Mouse (Mus musculus): ENCODE results near the gene Gtf2f2.

Gtf2f2 gene

DNA sequence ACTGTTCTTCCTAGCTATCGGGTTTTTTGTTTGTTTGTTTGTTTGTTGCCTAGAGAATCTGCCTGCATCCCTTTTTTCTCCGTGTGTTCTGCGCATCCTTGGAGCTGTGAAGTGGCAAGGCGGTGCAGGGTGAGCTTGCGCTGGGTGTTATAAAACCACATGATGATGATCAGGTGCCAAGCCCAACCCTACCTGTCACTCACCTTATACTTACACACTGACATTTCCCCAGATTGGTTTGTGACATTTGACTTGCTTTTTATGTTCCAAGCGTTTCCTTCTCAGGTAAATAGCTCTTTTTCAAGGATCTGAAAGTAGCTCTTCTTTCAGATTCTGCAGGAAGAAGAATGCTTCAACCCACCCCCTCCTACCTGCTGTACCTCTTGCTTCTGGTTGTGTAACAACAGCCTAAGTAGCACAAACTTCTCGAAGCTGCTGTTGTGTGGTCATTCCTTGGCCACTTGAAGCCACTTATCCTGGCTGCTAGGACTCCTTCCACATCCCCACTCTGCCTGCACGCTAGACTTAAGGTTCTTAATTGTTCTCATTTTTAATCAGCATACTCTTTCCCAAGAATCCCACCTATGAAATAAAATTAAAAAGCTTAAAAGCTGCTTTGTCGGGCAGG is 143.8 kb downstream of the Gtf2f2 start:
- no peak for ATAC-seq (ENCODE audit: low TSS enrichment)

DNA sequence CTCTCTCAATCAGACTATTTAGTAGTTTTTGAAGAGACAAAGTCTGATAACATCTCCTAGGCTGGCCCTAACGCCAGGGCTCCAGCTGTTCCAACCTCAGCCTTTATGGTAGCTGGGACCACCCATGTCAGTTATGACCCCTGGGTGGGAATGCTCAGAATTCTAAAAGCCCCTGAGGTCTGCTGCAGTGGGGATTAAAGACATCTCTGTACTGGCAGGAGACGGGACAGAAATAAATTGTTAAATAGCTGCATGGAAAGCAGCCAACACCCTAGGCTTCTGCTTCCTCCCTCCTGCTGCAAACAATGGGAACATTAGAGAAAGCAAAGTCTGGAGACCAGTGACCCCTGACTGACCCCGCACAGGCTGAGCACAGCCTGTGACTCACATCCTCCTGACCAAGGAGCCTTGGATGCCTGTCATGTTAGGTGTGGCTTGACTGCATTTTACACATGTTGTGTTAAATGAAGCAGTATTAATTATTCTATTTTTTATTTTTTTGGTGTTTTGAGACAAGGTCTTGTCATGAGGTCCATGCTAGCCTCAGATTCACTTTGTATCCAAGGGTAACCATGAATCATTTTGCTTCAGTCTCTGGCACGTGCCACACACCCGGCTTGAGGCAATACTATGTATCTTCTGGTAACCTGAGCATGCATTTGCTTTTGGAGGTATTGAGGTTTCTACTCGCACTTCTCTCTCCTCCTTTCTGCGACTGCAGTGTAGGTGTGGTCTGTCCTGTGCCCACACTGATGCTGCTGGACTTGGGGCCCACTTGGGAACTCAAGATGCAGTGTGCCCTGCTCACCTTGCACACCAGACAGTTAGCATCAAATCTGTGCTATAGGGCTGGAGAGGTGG is 146.9 kb downstream of the Gtf2f2 start:
- ATAC-seq (ENCODE audit: low TSS enrichment), result no peak; the same call in 1 of the 2 replicates

DNA sequence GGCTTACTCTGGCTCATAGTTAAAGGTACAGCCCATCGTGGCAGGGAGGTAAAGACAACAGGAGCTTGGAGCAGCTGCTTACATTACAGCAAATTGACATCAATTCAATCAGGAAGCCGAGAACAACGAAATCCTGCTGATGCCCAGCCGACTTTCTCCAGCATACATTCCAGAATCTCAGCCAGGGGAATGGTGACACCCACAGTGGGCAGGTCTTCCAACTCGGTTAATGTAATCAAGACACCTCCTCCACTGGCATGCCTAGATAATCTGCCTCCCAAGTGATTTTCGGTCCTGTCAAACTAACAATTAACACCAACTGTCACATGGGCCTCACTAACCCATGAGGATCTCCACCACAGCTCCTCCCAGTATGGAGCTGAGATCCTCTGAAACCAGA is 148.0 kb downstream of the Gtf2f2 start:
- no peak for ATAC-seq (ENCODE audit: low TSS enrichment)

DNA sequence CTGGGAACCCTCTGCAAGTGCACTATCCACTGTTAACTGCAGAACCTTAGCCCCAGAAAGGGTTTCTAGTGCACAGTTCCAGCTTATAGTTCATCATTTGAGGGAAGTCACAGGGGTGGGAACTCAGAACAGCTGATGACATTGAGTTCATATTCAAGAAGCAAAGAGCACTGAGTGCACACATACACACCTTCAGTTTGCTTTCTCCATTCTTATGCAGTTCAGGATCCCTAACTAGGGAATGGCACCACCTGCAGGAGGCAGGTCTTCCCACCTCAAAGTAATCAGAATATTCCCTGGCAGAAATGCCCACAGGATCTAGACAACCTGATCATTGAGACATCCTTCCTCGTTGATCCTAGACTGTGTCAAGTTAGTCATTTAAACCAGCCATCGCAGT is 151.0 kb downstream of the Gtf2f2 start:
- ATAC-seq (ENCODE audit: low TSS enrichment), result no peak

DNA sequence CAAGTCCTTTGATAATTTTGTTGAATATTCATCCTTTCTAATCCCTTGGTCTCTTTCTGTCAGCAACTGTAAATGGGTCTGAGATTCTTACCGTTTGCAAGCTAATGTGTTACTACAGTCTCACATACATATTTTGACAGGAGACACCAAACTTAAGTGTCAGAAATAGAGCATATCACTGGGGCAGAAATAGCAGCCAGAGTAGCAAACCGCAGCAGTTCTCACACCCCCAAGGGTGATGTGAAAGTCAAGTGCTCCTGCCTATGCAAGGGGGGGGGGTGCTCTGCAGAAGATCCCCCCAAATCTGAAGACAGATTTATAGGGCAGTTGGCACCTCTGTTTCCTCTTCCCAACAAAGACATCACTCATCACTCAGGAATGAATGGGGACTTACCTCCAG is 152.5 kb downstream of the Gtf2f2 start:
- no peak for ATAC-seq (ENCODE audit: low TSS enrichment)

DNA sequence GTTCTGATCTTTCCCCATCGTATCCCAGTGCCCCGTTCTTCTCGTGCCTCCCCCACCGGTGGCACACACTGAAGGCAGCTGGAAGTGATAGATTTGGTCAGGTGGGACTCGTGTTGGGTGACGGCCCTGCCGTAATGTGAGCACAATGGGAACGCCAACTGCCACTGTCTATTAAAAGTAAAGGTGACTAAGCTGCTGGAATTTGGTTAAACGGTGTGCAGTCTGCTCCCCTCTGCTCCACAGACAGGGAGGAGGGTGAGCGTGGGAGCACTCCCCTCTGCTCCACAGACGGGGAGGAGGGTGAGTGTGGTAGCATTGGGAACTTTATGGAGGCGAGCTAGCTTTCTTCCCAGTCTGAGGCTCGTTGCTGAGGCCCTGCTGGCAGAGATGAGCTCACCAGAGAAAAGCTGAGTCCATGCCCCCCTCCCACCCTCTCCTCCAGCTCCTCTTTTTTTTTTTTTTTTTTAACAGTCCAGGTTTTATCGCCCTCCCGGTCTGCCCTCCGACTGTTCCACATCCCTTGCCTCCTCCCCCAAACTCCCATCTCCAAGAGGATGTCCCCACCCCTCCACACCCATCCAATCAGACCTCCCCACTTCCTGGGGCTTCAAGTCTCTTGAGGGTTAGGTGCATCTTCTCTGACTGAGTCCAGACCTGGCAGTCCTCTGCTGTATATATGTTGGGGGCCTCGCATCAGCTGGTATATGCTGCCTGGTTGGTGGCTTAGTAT is 155.2 kb downstream of the Gtf2f2 start:
- peak; percentile 62 for ATAC-seq (ENCODE audit: low TSS enrichment)

DNA sequence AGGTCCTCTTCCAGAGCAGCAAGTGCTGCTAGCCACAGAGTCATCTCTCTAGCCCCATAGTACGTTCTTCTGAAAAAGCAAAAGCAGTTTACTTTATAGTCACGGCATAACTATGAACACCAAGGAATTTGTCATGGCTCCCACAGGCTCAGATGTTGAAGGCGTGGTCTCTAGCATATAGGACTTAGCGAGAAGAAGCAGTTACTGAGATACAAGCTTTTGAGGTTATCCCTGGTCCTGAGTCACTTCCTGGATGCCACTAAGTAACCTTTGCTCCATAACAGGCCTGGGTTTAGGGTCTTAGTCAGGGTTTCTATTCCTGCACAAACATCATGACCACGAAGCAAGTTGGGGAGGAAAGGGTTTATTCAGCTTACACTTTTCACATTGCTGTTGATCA is 158.6 kb downstream of the Gtf2f2 start:
- no peak for ATAC-seq (ENCODE audit: low TSS enrichment)

DNA sequence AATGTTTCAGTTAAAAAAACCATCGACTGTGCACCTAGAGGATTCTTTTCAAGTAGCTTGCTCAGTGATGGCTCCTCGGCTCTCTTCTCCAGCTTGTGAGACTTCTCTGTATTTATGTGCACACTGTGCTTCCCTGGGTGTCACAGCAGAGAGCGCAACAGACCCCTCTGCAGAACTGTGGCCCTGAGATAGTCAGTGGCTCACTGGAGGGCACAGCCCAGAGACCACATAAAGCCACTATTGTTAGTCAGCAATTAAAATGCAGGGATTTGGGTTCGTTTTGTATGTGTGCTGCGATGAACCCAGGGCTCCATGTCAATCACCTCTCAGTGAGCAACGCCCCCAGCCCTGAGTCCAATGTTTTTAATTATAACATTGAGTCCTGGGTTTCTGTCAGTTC is 159.8 kb downstream of the Gtf2f2 start:
- no peak for ATAC-seq (ENCODE audit: low TSS enrichment)

DNA sequence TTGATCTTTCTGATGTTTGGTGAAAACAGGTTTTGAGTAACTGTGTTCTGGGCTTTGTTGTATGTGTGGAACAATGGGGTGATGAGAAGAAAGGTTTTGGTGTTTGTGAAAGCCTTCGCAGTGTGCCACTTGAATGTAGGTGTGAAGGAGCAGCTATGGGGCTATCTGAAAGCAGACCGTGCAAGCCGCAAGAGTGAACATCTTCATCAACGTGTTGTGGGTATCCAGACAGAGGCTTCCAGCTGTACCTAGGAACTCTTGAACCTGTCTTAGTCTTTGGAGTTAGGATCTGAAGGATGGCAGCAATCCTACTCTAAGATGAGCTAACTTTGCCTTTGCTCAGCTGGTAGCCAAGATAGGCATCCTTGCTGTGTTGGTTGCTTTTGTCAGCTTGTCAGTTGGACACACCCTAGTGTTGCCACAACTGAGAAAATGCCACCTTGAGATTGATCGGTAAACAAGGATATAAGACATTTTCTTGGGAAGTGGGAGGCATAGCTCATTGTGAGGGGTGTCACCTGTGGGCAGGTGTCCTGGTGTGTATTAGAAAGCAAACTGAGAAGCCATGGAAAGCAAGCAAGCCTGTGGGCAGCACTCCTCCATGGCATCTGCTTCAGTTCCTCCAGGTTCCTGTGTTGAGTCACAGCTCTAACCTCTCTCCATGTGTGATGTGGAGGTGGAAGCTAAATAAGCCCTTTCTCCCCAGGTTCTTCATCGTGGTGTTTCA is 160.7 kb downstream of the Gtf2f2 start:
- peak; percentile 68 for ATAC-seq (ENCODE audit: low TSS enrichment)

DNA sequence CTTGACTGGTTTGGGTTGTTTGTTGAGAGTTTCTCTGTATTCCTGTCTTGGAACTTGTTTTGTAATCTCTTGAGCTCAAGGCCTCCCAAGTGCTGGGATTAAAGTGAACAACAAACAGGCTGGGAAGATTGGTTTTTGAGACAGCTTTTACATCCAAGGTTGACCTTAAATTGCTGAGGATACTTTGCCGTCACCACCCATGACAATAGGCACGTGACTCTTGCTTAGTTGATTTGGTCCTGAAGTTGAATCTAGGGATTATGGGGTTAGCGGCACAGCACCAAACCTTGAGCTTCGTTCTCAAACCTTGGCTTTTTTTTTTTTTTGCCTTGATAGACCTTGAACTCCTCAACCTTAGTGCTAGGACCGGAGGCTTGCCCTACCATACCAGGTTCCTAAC is 161.4 kb downstream of the Gtf2f2 start:
- ATAC-seq (ENCODE audit: low TSS enrichment), result no peak

DNA sequence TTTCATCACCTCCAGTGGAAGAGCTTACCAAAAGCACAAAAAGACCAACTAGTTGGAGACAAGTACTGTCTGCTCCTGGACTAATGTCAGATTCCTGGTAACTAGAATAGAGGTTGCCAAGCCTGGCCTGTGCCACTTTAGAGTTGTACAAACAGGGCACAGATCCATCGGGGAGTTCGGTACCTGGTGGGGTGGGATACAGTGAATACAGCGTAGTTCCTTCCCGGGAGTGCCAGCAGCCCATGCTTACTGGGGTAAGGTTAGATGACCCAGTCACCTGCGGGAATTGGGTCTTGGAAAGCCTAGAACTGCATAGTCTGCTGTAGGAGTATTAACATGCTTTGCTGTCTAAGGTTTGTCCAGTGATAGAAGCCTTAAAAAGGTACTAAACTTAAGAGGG is 162.2 kb downstream of the Gtf2f2 start:
- no peak for ATAC-seq (ENCODE audit: low TSS enrichment)

DNA sequence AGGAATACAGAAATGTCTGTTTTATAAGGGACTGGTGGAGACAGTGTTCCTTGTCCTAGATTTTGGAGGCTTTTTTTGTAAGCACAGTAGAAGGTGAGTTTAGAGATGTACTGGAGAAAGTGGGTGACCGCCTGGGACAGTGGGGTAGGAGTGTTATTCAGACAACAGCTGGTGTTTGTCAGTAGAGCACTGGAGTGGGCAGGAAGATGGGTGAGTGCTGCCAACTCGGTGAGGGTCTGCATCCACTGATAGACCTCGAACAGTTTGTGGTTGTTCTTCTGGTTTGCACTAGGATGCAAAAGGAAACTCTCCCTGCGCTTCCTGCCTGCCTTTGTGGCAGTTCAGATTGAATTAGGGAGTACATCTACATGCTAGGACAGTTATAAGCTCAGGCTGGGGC is 163.0 kb downstream of the Gtf2f2 start:
- ATAC-seq (ENCODE audit: low TSS enrichment), result no peak
